Mouse (Mus musculus) lung, postnatal 25 days (tissue): ENCODE measurements at regions not wholly inside any gene's neighbourhood (a gene's known extent, or its start where the extent isn't known, plus 50 kb on each side); places are given as distances from the start of the nearest gene placed in this dataset.

Experiments
- DNase-seq: peaks from one replicate; pipeline ENCODE4 v3.0.0; 2022; ENCODE audit warnings: low spot score

DNA sequence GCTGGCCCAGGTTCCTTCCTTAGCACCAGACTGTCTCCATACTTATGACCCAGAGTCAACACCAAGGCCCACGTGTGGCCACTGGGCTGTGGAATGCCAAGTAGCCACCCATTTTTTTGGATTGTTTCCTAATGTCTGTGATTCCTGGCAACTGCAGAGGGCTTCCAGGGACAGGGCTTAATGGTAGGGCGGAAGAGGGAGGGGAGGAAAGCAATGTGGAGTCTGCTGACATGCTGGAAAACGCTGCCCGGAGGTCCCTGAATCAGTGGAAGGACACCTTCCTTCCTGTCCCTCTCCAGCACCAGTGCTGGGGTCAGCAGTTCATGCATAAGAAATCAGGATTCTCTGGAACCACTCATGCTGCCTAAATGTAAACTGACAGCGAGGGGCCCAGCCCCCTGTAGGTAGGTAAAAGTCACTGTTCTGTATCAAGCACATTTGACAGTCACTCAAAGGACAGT, 90.8 kb downstream of the Iyd start:
- peak; percentile 50 for DNase-seq

DNA sequence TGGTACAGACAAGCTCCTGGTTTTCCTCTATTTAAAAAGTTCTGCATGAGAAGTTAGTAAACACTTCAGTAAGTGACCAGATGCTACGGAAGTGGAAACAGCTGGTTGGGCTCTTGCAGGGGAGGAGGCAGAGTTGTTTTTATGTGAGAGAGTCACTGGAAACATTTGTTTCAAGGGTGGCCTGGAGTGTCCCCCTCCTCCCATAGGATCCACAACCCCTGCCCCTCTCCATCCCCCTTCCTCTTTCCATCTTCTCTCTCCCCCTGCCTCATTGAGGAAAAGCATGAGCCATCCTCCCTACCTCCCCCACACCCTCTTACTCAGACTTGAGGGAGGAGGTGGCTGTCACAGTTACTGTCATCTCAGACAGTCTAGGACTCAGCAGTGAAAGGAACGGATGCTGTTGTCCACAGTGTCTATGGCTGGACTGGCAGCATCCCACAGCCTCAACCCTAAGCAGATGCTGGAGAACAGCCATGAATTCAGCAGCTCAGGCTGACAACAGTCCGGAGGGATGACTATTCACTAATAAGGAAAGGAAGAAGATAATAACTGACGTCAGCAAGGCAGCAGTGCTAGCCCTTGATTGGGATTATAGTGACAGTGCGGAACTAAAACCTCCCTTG, 93.9 kb downstream of the Iyd start:
- peak; percentile 33 for DNase-seq

DNA sequence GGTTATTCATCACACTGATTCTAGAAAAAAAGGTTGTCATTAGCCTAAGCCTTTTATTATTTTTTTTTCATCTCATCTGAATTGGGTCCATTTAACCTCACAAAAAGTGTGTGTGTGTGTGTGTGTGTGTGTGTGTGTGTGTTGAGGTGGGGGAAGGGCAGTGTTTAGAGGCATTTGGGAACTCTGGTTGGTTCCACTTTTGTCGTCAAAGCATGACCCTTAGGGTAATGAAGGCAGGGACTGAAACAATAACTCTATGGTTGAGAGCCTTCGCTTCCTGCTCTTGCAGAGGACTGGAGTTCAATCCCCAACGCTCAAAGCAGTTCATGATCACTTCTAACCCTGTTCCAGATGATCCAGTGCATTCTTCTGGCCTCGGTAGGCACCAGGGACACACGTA, 96.1 kb upstream of the Plekhg1 start:
- DNase-seq: no peak

DNA sequence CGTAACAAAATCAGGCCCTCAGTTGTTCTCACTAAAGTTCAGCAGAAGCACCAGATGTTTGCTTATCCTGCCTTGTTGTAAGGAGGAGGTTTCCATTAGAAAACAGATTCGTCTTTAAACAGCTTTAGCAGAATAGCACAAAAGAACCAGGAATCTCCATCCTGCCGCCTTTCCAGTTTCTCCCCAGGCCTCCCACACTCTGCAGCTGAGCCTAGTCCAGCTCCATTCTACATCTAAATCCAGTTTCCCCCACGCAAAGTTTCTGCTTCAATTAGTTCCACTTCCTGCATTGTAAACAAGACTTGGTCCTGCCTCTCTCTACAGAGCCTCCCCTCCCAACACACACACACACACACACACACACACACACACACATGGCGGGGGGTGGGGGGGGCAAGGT, 95.1 kb upstream of the Plekhg1 start:
- no peak for DNase-seq

DNA sequence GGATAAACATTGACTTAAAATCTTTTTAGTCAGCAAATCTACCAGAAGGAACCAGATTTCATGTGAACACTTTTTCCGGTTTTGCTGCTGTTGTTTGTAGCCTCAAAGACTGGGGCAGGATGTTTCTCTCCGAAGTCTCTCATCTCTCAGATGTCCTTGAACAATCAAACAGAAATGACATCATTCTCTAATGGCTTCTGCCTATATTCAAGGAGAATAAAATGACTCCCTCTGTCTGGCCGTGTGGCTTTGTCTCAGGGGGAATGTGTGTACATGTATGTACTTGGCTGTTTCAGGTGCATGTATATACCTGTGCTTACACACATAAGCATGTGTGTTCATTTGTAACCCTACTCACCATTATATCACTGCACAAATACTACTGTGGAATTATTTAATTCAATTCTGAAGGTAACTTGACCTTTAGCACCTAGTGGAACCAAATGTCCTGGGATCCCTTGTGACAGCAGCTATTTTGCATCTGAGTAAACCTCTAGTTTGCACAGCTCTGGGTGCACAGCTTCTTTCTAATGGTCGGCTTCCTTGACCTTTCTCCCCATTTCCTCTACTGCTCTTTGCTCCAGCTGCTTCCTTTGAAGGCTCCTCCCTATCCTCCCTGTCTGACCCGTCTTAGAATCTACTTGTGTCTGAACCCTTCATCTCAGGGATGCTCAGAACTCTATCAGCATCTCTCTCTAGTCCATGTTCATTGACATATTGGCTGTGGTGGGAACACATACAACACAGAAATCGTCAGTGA, 93.8 kb upstream of the Plekhg1 start:
- DNase-seq: no peak

DNA sequence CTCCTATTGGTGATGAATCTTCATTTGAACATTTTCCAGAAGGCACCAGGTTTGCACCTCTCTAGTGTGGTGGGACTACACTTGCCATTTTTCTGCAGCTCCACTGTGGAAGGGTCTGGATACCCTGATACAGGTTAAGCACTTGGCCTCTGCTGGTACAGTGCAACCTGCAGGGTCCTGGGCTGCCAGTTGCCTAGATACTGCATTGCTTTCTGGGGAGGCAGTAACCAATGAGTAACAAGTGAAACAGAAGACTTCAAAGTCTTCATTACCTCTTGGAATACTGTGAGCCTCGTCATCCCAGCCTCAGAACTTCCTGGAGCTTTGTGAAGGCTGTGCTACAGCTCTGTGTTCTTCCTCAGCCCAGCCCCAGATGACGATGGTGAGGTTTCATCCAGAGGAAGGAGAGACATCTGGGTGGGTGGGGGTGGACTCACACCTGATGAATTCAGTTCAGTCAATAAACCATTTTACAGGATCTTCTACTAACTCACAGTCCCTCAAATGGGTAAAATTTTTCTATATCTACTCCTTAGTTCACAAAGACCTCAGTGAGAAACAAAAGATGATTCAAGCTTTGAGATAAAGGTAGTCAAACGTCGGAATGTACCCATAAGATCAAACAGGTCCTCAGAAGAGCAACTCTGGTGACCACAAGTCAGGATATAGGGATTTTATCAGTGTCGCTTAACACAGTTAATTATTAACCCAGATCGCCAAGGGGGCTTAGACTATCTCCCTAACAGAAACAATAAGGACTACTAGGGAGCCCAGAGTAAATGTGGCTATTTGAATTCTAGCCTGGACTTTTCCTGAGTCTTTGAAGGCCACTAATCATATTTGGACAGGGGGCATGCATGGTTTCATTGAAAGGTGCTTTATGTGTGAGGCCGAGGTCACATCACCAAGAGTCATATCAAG, 92.1 kb upstream of the Plekhg1 start:
- no peak for DNase-seq

DNA sequence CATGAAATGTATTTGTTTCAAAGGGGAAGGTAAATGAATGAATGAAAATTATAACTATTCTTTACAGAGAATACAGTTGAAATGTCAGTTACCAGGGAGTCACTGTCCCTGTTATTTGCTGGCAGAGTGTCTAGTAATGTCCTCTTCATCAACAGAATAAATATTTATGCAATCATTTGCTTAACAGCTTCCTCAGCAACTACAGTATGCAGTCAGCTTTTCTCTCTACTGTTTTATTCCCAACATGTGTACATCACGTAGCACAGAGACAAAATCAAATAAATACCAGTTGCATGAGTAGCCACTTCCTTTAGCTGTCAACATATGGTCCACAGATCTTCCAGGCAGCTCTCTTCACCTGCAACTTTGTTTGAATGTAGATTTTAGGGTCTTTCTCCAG, 90.2 kb upstream of the Plekhg1 start:
- no peak for DNase-seq

DNA sequence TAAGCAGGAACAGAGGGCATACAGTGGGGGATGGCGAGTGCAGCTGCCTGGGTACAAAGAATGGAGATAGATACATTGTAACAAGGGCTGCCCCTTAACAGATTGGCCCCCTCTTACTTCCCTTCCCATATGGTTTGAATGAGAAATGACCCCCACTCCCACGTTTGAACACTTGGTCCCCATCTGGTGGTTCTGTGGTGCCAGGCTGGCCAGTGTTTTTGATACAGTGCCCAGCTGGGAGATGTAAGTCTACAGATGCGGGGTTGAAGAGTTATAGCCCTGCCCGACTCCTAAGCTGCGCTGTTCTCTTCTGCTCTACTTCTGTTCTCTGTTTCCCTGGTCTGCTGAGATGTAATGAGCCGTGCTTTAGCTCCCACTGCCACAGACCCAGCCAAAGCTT, 89.6 kb upstream of the Plekhg1 start:
- no peak for DNase-seq

DNA sequence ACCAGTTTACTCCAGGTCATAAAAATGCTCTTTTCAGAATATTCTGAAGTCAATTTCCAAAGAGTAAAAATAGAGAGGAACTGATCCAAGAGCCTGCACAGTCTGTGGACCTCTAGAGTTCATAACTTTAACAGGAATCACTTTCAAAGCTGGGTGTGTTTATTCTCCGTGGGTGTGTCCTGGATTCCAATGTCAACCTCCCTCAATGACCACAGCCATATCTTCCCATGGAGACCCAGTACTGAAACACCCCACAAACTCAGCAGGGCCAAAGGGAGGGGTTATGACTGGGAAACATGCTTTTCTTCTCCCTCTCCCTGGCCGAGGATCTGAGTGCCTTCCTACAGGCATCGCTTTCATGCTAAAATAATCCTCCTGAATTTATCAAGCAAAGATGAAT, 87.6 kb upstream of the Plekhg1 start:
- peak; percentile 23 for DNase-seq

DNA sequence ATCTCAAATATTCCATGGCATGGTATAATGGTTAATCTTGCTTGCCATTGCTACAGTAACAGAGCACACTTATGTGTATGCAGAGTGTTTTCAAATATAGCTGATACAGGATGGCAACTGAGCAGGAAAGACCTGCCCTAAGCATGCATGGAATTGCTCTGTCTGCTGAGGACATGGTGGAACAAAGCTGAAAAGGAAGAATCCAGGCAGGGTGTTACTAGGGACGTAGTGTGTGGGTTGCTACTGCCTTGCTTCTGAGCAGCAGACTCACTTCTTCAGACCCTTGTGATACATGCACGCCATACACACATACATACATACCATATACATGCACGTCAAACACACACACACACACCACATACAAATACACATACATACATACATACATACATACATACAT, 84.1 kb upstream of the Plekhg1 start:
- no peak for DNase-seq

DNA sequence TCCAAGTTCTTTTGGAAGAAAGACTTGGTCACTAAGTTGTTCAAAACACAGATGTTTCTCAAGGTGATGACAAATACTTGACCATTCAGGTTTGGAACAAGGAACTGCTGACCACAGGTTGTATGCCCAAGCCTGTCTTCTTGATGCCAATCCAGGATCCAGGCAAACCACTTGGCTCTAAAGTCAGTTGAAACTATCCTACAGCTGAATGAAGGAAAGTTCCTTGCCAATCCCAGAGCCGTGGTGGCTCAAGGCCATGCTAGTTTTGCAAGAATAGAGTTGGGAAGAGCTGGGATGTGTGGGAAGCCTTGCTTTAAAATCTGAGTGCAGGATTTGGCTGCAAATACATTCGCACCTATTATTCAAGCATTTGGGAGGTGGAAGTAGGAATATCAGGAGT, 78.0 kb upstream of the Plekhg1 start:
- DNase-seq: no peak

DNA sequence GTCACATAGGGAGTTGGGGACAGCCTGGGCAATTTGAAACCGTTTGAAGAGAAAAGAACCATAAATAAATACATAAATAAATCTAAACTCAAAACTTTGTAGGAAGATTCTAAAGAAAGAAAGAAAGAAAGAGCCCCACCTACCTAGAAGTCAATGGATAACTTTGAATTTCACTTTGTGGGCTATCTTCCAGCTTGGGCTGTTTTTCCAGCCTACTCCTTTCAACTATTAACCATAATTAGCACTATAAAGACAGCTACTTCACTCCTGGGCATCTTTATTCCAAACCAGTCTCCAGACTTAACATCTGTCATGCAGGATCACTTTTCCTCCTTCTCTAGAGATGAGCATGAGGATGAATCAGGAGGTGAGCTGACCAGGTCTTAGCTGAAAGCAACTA, 77.6 kb upstream of the Plekhg1 start:
- no peak for DNase-seq

DNA sequence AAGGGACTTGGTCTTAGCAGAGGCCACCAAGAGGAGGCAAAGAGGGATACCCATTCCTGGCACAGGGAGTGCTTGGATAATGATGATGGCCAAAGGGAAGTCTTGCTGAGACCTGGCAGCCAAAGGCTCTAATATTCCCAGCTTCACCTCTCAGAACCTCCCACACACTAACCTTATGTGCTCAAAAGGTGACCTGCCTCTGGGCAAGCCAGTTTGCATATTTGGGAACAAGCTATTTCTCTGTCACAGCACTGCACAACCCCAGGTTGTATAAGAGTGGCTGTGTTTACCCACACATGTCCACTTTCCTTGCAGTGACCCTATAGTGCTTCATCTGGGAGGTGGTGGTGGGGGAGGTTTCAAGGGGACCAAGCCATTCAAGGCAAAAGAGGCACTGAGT, 76.9 kb upstream of the Plekhg1 start:
- DNase-seq: no peak

DNA sequence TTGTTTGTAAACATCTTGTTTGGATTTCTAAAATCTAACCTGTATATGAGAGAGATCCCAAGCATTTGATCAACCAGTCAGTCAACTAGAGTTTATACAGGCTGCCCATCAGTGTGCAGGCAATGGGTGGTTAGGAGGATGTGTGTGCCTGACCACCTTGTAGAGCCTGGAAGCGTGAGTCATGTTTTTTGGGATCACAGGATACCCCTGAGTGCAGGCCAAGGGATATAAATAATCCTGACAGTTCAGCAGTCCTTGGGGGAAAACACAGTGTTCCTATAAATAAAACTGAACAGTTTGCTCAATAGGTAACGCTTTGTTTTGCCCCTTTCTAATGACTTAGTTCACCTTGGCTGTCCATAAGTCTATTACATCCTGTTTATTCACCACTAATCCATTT, 55.7 kb upstream of the Plekhg1 start:
- DNase-seq: no peak
